Mouse (Mus musculus): ENCODE measurements around the gene Gbp3. TPM values are rescaled to one million over a fixed set of nuclear protein-coding genes. Genes with fewer than 3 reads are reported as not detected.

The Gbp3 gene
- total RNA-seq, 2 experiments from 2014 or later: 2.4 to 3.2 TPM

DNA sequence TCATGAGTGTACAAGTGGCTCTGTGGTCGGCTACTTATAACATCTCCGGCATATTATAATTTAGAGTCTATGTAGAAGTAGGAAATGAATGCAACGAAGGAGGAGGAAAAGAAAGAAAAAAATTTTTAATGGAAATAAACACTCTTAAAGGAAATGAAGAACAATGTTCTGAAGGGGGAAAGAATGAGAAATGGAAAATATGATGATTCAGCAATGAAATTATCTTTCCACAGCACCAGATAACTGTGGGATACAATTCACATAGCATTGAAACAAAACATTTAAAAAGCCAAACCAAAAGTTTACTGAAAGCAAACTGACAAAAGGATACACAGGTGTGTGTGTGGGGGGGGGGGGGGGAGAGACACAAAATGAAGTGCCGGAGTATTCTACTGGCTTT lies 23.2 kb downstream of the Gbp3 start:
- DNase-seq (ENCODE audit: extremely low spot score in 1 of 2, low spot score in 1 of 2): no peak

DNA sequence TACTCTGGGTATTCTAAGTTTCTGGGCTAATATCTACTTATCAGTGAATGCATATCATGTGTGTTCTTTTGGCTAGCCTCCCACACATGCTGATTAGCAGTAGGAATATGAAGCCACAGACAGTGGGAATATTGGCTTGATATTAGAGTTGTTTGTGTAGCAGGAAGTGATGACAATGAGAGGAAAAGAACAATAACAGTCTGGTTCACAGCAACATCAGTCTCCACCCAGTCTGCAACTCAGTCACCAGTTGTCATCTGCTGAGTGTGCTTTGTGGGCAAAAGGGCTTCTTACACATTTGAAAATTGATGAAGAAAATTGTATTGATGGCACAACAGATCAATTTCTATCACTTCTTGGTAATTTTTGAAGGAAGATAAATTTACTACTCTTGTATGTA lies 27.6 kb downstream of the Gbp3 start:
- no peak for DNase-seq (ENCODE audit: extremely low spot score in 1 of 2, low spot score in 1 of 2)

DNA sequence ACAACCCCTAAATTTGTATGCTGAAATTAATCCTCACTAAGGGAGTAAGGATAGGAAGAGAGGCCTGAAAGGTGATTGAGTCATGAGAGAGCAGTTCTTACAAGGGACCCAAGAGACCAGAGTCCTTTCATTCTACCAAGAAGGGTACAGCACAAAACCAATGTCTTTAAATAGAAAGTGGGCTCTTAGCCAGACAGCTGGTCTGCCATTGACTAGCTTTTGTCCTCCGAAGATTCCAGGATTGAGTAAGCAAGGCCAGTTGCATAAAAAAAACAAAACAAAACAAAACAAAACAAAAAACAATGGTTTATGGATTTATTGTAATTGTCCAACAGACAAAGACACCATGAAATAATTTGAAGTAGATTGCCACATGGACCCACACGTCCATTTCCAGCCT lies 29.1 kb downstream of the Gbp3 start:
- no peak for DNase-seq (ENCODE audit: extremely low spot score in 1 of 2, low spot score in 1 of 2)

DNA sequence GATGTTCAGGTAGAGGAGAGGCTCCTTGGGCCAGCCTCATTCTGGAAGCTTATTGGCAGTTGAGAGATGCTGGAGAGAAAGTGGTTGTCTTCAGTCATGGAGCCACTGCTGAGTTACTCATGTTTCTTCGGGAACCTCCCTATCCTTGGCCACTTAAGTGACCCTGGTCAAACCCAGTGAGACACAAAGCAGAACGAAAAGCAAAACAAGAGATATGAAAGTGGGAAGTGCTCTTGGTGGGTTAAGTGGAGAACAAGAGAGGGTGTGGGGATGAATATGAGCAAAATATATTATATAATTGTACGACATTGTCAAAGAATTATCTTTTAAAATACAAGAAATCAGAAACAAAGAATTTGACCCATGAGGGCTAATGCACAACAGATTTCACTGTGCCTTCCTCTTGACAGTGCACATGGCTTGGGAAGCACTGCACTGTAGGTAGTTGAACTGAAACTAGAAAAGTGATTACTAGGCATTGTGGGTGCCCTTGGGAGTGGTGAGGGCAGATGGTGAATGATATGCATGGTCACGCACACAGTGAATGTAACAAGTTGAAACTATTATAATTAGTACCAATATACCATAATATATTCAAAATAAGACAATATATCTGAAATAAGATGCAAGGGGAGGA lies 30.7 kb downstream of the Gbp3 start:
- no peak for DNase-seq (ENCODE audit: extremely low spot score in 1 of 2, low spot score in 1 of 2)

DNA sequence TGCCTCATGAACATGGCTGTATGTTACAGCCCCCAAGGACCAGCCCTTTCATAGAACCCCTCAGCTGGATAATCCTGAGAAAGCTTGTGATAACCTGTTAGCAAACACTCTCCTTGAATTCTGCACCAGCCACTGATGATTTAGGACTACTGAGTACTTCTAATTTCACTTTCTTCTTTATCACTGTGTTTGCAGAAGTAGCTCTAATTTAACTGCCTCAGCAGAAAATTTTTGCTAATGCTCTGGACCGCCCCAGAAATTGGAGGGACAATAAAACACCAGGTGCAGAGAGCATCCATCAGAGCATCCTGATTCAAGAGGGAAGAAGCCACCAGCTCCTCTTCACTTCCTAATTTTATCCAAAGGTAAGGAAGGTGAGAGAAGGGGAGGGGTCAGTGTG lies 34.7 kb downstream of the Gbp3 start, which contains the start of gene Gbp2b:
Gene Gbp2b (plus strand): TSS at position 301 of the 400 bp plus-strand sequence.
- DNase-seq (ENCODE audit: extremely low spot score in 1 of 2, low spot score in 1 of 2): no peak

- no peak for DNase-seq (ENCODE audit: extremely low spot score in 1 of 2, low spot score in 1 of 2)
Measured at GRCm38 (mm10) chr3:142597923-142598322, 38.1 kb downstream of the Gbp3 start.

DNA sequence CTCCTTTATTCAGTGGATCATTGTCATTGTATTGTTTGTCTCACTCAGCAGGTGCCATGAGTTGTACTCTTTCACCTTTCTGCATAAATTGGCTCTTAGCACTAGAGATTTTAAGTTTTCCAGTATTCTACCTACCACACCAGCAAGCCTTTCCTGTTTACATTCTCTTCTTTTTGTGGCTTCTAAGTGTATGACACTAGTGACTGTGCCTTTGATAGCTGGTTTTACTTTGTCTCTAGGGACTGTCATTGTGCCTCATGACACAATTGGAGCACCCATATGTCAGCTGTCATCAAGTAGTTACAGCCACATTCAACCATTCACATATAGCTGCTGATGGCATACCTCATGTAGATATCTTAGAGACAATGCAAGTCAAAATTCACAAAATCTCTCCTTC lies 41.8 kb downstream of the Gbp3 start:
- no peak for DNase-seq (ENCODE audit: extremely low spot score in 1 of 2, low spot score in 1 of 2)

DNA sequence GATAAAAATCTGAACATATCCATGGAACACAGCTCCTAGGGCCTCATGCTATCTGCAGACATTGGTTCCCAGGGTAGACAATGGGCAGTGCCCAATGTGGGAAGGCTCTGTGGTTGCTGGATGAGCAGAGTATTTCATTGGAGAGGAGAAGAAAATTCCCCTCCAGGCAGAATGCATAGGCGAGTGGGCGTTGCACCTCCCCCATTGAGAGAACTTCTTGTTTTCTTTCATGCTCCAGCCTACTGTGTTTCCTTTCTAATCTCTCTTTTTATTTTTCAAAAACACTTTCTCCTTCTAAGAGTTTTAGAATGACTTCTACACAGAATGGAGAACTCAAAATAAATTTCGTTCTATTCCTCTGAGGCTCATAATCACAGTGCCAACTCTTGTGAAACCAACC lies 58.8 kb downstream of the Gbp3 start:
- no peak for DNase-seq (ENCODE audit: extremely low spot score in 1 of 2, low spot score in 1 of 2)

GRCm38 (mm10) chr3:142619606-142620005 lies 59.8 kb downstream of the Gbp3 start:
- no peak for DNase-seq (ENCODE audit: extremely low spot score in 1 of 2, low spot score in 1 of 2)

- DNase-seq (ENCODE audit: extremely low spot score in 1 of 2, low spot score in 1 of 2): no peak
Measured at GRCm38 (mm10) chr3:142620111-142620955, 60.5 kb downstream of the Gbp3 start, which contains the start of gene Gbp2. Gene Gbp2 (plus strand): TSS chr3:142620602.

DNA sequence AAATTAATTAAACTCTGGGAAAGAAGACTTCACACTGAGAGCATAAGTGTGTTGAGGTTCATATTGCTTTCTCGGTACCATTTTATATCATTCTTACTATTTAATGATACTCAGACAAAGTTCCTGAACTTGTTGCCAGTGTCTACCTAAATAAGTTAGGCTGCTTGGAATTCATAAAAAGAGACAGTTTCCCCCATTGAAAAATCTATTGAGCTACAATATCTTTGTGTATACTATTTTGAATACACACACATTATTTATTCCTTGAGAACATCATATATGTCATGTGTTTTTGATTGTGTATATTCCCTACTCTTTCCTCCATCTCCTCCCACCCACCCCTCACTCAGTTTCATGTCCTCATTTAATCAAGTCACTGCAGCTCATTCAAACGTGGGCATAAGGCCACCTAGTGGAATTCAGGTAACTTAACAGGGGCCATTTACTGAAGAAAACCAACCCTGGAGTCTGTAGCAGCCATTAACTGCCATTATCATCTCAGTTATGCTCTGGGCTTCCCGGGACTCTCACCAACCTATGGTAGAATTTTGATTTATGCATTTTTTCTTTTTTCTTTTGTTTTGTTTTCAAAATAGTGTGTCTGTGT lies 61.2 kb downstream of the Gbp3 start:
- DNase-seq (ENCODE audit: extremely low spot score in 1 of 2, low spot score in 1 of 2): no peak

Other genes starting within 250 kb of the Gbp3 start
- 10 to 100 TPM; 21.3 to 24.5 TPM for gene Pdlim5, start 164.3 kb upstream of the Gbp3 start, total RNA-seq (2021)
- 1 to 10 TPM; 1.0 to 1.2 TPM for gene Gbp5, start 66.0 kb upstream of the Gbp3 start, total RNA-seq (2021)
- gene Gbp7, start 29.7 kb upstream of the Gbp3 start, total RNA-seq (2021): 1 to 10 TPM; 2.2 TPM
- gene Gbp2b, start 34.8 kb downstream of the Gbp3 start, total RNA-seq (2021): under 1 TPM in 1 of 2 experiments, not detected in 1; 0.10 TPM
- gene Gbp2, start 60.6 kb downstream of the Gbp3 start, total RNA-seq (2021): 1 to 10 TPM; 1.3 to 1.5 TPM
- 1 to 10 TPM; 6.3 to 6.6 TPM for gene Kyat3, start 141.0 kb downstream of the Gbp3 start, total RNA-seq (2021)
- 10 to 100 TPM; 36.9 to 44.7 TPM for gene Gtf2b, start 205.0 kb downstream of the Gbp3 start, total RNA-seq (2021)